Comparison of ENCODE assay signal across 10 mouse cellular contexts in the genomic region with DNA sequence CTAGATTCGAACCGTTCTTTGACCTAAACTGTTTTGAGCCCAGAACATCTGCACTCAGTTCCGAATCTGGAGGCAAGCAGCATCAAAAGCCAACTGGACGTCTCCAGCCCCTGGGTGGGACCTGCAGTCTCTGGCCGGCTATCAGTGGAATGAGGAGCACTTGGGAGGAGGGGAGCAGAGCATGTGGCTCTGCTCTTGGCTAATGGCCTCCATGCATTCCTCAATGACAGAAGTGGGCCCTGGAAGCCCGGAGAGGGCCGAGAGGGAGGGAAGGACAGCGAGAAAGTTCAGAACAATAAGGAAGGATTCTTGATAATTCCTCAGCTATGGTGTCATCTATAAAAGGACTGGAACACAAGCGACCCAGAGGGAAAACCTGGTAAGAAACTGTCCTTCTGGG. TPM values are rescaled to one million over a fixed set of nuclear protein-coding genes. Genes with fewer than 3 reads are reported as not detected.
DNase-seq lines count a peak whose midpoint lies in the region; ATAC-seq and TF ChIP-seq lines count a peak whose summit lies in the region.
"Had no signal": no experiment of that assay in that cellular context is flagged by ENCODE, and none has a peak within 500 bp of the region (broad histone marks: within the 10 kb centered on the region; RNA-seq: fewer than 3 reads in every experiment).

No protein-coding gene starts in this region.

- no peak overlapping the region for H3K4me3 ChIP-seq in embryonic fibroblast, embryonic 13.5 days (ENCODE audit: insufficient read depth, low read length)
- H3K4me3 ChIP-seq in intestine, embryonic 16.5 days (ENCODE audit: low read length), result no peak overlapping the region
- H3K4me3 ChIP-seq: erythroblast, embryonic 14.5 days; neural tube, embryonic 12.5 days had no signal

- TF ChIP-seq CTCF in embryonic fibroblast, embryonic 13.5 days (IDR thresholded peaks at IDR 0.05; ENCODE audit: borderline replicate concordance, insufficient read depth, low read length), result no peak

- peak; percentile 98 for DNase-seq in heart, adult 11 months
- DNase-seq in lung, postnatal 10 days, result peak; percentile 79
- no peak for DNase-seq in right cerebral cortex, postnatal 10 days (ENCODE audit: low spot score in 2 of 2)
- no peak for DNase-seq in thymus, postnatal 25 days

- no peaks in the 10 kb centered on the region for H3K36me3 ChIP-seq in intestine, embryonic 16.5 days (ENCODE audit: control insufficient read depth, insufficient read depth, low read length)
- H3K36me3 ChIP-seq: neural tube, embryonic 12.5 days had no signal

- no peaks in the 10 kb centered on the region for H3K9me3 ChIP-seq in intestine, embryonic 16.5 days (ENCODE audit: control insufficient read depth, low read length)
- H3K9me3 ChIP-seq: neural tube, embryonic 12.5 days had no signal

- H3K4me2 ChIP-seq in intestine, embryonic 16.5 days (ENCODE audit: low read depth, low read length), result no peak overlapping the region
- H3K4me2 ChIP-seq: neural tube, embryonic 12.5 days had no signal

- TF ChIP-seq POLR2A in embryonic fibroblast, embryonic 13.5 days (IDR thresholded peaks at IDR 0.05; ENCODE audit: low read depth, low read length), result no peak

- WGBS in intestine, embryonic 16.5 days, result 41% methylated on average over 9 of the region's 9 CpGs

- H3K9ac ChIP-seq in intestine, embryonic 16.5 days (ENCODE audit: low read depth, low read length), result no peak overlapping the region
- H3K9ac ChIP-seq: liver, embryonic 14.5 days; neural tube, embryonic 12.5 days had no signal

- H3K27me3 ChIP-seq in intestine, embryonic 16.5 days (replicated peaks; ENCODE audit: control insufficient read depth, insufficient read depth, low read length), result no peaks in the 10 kb centered on the region
- H3K27me3 ChIP-seq: neural tube, embryonic 12.5 days had no signal

- peak overlapping the region; percentile 96 for H3K27ac ChIP-seq in embryonic fibroblast, embryonic 13.5 days (ENCODE audit: insufficient read depth, low read length)
- peak overlapping the region; percentile 60 for H3K27ac ChIP-seq in intestine, embryonic 16.5 days (ENCODE audit: low read length)
- H3K27ac ChIP-seq: liver, embryonic 14.5 days; neural tube, embryonic 12.5 days had no signal

- peak; percentile 76 for ATAC-seq in intestine, embryonic 16.5 days
- ATAC-seq in erythroid progenitor cell, adult 5-6 weeks (replicated peaks; ENCODE audit: low FRiP score, poor library complexity, severe bottlenecking), result no peak

- peaks cover 21% of the 10 kb centered on the region for H3K4me1 ChIP-seq in embryonic fibroblast, embryonic 13.5 days (ENCODE audit: control insufficient read depth, insufficient read depth, low read length)
- H3K4me1 ChIP-seq in intestine, embryonic 16.5 days (ENCODE audit: control insufficient read depth, insufficient read depth, low read length), result peaks cover 26% of the 10 kb centered on the region

RNA-seq across cellular contexts. Expression of gene Kirrel, which starts 59.7 kb away (rescaled TPM):
- 89.7 and 101 TPM in 2 replicates for polyA plus RNA-seq in embryonic fibroblast, embryonic 13.5 days (2011; ENCODE audit: insufficient read length, low read depth, missing spikeins)
- 7.3 and 8.3 TPM in 2 replicates for polyA plus RNA-seq in intestine, embryonic 16.5 days (2015; fragmentation: Nextera tagmentation; extraction: Ambion mirVana)
- not detected in 2 replicates for total RNA-seq in erythroid progenitor cell, adult 5-6 weeks (2015; ENCODE audit: low replicate concordance)
- not detected in 2 replicates for total RNA-seq in erythroid progenitor cell, adult 5-6 weeks (2017; ENCODE audit: low replicate concordance)
- polyA plus RNA-seq: erythroblast, embryonic 14.5 days had no signal

Comparison
In these comparisons a context has a peak if more than half of its experiments do, and no peak if none do; other contexts are left out.
1. DNase-seq: peak in heart, adult 11 months (single experiment) and lung, postnatal 10 days (single experiment); none in right cerebral cortex, postnatal 10 days (0 of 2) and thymus, postnatal 25 days (single experiment).